Mouse (Mus musculus) yolk sac, embryonic 10.5 days (tissue): ENCODE data around the gene Ankrd22.
A peak's percentile ranks its signal among the peaks of the same experiment; 100 is the strongest.
"Not testable (repeated sequence)": the region's sequence is repeated elsewhere in the genome, so short reads cannot be mapped to it uniquely, and the experiment has no call there.

Experiments used
- DNase-seq: peaks from one replicate; pipeline ENCODE4 v3.0.0-alpha.2; 2017; ENCODE audit warnings: low spot score

Ankrd22 gene

GRCm38 (mm10) chr19:34165891-34166290 lies at the start of gene Ankrd22:
Gene Ankrd22 (minus strand): TSS chr19:34166053.
- DNase-seq: peak; percentile 13

GRCm38 (mm10) chr19:34214136-34214535 lies 48.3 kb upstream of the Ankrd22 start:
- DNase-seq: no peak

GRCm38 (mm10) chr19:34213251-34213645 lies 47.4 kb upstream of the Ankrd22 start:
- DNase-seq: no peak

GRCm38 (mm10) chr19:34212489-34213250 lies 46.8 kb upstream of the Ankrd22 start:
- peak; percentile 70 for DNase-seq

GRCm38 (mm10) chr19:34210841-34211240 lies 45.0 kb upstream of the Ankrd22 start:
- peak; percentile 48 for DNase-seq

GRCm38 (mm10) chr19:34209930-34210581 lies 44.2 kb upstream of the Ankrd22 start:
- no peak for DNase-seq

GRCm38 (mm10) chr19:34209031-34209430 lies 43.2 kb upstream of the Ankrd22 start:
- DNase-seq: peak; percentile 58

- DNase-seq: no peak
Observed at GRCm38 (mm10) chr19:34206760-34207440, 41.0 kb upstream of the Ankrd22 start.

- DNase-seq: not testable (repeated sequence)
Observed at GRCm38 (mm10) chr19:34206128-34206527, 40.3 kb upstream of the Ankrd22 start.

- DNase-seq: no peak
Observed at GRCm38 (mm10) chr19:34202668-34203067, 36.8 kb upstream of the Ankrd22 start.

GRCm38 (mm10) chr19:34199488-34199887 lies 33.6 kb upstream of the Ankrd22 start:
- DNase-seq: no peak

- no peak for DNase-seq
Observed at GRCm38 (mm10) chr19:34198901-34199300, 33.0 kb upstream of the Ankrd22 start.

GRCm38 (mm10) chr19:34198066-34198465 lies 32.2 kb upstream of the Ankrd22 start:
- DNase-seq: no peak

- no peak for DNase-seq
Observed at GRCm38 (mm10) chr19:34195031-34195430, 29.2 kb upstream of the Ankrd22 start.

- DNase-seq: no peak
Observed at GRCm38 (mm10) chr19:34194132-34194745, 28.4 kb upstream of the Ankrd22 start.

GRCm38 (mm10) chr19:34193683-34194082 lies 27.8 kb upstream of the Ankrd22 start:
- no peak for DNase-seq

GRCm38 (mm10) chr19:34193149-34193548 lies 27.3 kb upstream of the Ankrd22 start:
- DNase-seq: peak; percentile 18

GRCm38 (mm10) chr19:34192008-34192963 lies 26.4 kb upstream of the Ankrd22 start, which contains the start of gene Stambpl1:
Gene Stambpl1 (plus strand): TSS chr19:34192229.
- peak; percentile 82 for DNase-seq

GRCm38 (mm10) chr19:34191645-34192007 lies 25.8 kb upstream of the Ankrd22 start:
- no peak for DNase-seq

- DNase-seq: no peak
Observed at GRCm38 (mm10) chr19:34186845-34187244, 21.0 kb upstream of the Ankrd22 start.

GRCm38 (mm10) chr19:34182490-34182889 lies 16.6 kb upstream of the Ankrd22 start:
- no peak for DNase-seq
